Mouse (Mus musculus) limb, embryonic 14.5 days (tissue): ENCODE data around the gene Rela. TPM values are rescaled to one million over a fixed set of nuclear protein-coding genes. Genes with fewer than 3 reads are reported as not detected.
A peak's percentile ranks its signal among the peaks of the same experiment; 100 is the strongest.

ENCODE experiments used
- ATAC-seq: fragments of 200-750 bp; cut with Nextera tagmentation; 2 replicates; pipeline ENCODE4 v1.8.0; 2017; ENCODE audit warnings: low read depth, moderate number of reproducible peaks, moderate TSS enrichment; ENCODE audit not compliant: low FRiP score
- DNase-seq: peaks from one replicate; pipeline ENCODE4 v3.0.0-alpha.2; 2015; ENCODE audit warnings: low spot score
- H3K27ac ChIP-seq: fragments of 300-500 bp; sonication (generic); replicated peaks from 2 replicates; pipeline ENCODE4 v1.5.1; 2014; ENCODE audit warnings: low read depth, mild to moderate bottlenecking, low read length, moderate library complexity, mixed read lengths
- H3K27me3 ChIP-seq: fragments of 300-500 bp; sonication (generic); 2 replicates; pipeline ENCODE4 v1.6.1; 2014; ENCODE audit warnings: low read length, mixed read lengths; ENCODE audit not compliant: control insufficient read depth, insufficient read depth
- H3K36me3 ChIP-seq: fragments of 300-500 bp; sonication (generic); 2 replicates; pipeline ENCODE4 v1.6.1; 2014; ENCODE audit warnings: mild to moderate bottlenecking, low read length, moderate library complexity, mixed read lengths; ENCODE audit not compliant: control insufficient read depth, insufficient read depth
- H3K4me1 ChIP-seq: fragments of 300-500 bp; sonication (generic); 2 replicates; pipeline ENCODE4 v1.6.1; 2014; ENCODE audit warnings: antibody characterized with exemption, low read length, mixed read lengths; ENCODE audit not compliant: control insufficient read depth, insufficient read depth
- H3K4me2 ChIP-seq: fragments of 300-500 bp; sonication (generic); replicated peaks from 2 replicates; pipeline ENCODE4 v1.6.1; 2014; ENCODE audit warnings: low read depth, mild to moderate bottlenecking, low read length, moderate library complexity; ENCODE audit not compliant: severe bottlenecking
- H3K4me3 ChIP-seq: fragments of 300-500 bp; sonication (generic); replicated peaks from 2 replicates; pipeline ENCODE4 v1.5.1; 2014; ENCODE audit warnings: low read length
- H3K9ac ChIP-seq: fragments of 300-500 bp; sonication (generic); 2 replicates; pipeline ENCODE4 v1.6.1; 2014; ENCODE audit warnings: mild to moderate bottlenecking, low read depth, low read length, moderate library complexity; ENCODE audit not compliant: severe bottlenecking
- H3K9me3 ChIP-seq: fragments of 300-500 bp; sonication (generic); 2 replicates; pipeline ENCODE4 v1.6.1; 2016; ENCODE audit warnings: low read length; ENCODE audit not compliant: control insufficient read depth
- POLR2A ChIP-seq: fragments of 200-500 bp; IDR thresholded peaks from 2 replicates; pipeline ENCODE4 v1.8.0; 2012; ENCODE audit warnings: inconsistent platforms, mild to moderate bottlenecking, moderate library complexity, borderline replicate concordance; ENCODE audit not compliant: insufficient read depth, insufficient read length; ENCODE audit errors: extremely low read depth
- WGBS: fragments of 180-500 bp; shearing (Covaris S2); extraction: QIAGEN DNeasy Blood & Tissue Kit; methylation state at CpG from one replicate; pipeline ENCODE4 v1.1.7; 2014; 5-methylcytosine and 5-hydroxymethylcytosine counted together
- polyA plus RNA-seq, 2 experiments: library from polyadenylated mRNA; depleted of rRNA in 1 of 2; stranded (reverse) in 1 of 2; unstranded in 1 of 2; fragments of >200 nt; fragmentation: Nextera tagmentation in 1 of 2; extraction: Ambion mirVana in 1 of 2; gene quantifications; 2 replicates each; pipeline versions ENCODE4 v1.2.1 to v1.2.3; 2012 to 2014

Rela gene
- polyA plus RNA-seq, 2 experiments: 54.8 to 59.8 TPM

- H3K4me3 ChIP-seq: no peak overlapping the region
Measured at GRCm38 (mm10) chr19:5651502-5652274, 14.4 kb downstream of the Rela start.

GRCm38 (mm10) chr19:5652570-5652969 is 15.3 kb downstream of the Rela start:
- WGBS: 83% methylated on average over 6 of the region's 6 CpGs
- peaks cover 22% of the 10 kb centered on the region for H3K4me1 ChIP-seq

More at GRCm38 (mm10) chr19:5651502-5652274, 14.4 kb downstream of the Rela start:
- Histone ChIP-seq H3K4me1 (peaks cover 22% of the 10 kb centered on the region), H3K4me2 (no peak overlapping the region), H3K36me3 (peaks cover 49% of the 10 kb centered on the region), H3K9ac (no peak overlapping the region), H3K9me3 (no peaks in the 10 kb centered on the region), H3K27me3 (peaks cover 18% of the 10 kb centered on the region; the same call in 1 of the 2 replicates), H3K27ac (no peak overlapping the region)
- no peak for TF ChIP-seq POLR2A
- no peak for ATAC-seq
- 62% methylated on average over 12 of the region's 13 CpGs for WGBS
- no peak for DNase-seq

GRCm38 (mm10) chr19:5653969-5654719 is 16.9 kb downstream of the Rela start:
- Histone ChIP-seq H3K36me3 (peaks cover 47% of the 10 kb centered on the region), H3K9me3 (no peaks in the 10 kb centered on the region), H3K27ac (no peak overlapping the region), H3K4me2 (peak overlapping the region; percentile 79), H3K4me1 (peaks cover 14% of the 10 kb centered on the region), H3K4me3 (peak overlapping the region; percentile 42), H3K9ac (peak overlapping the region; percentile 52), H3K27me3 (peaks cover 18% of the 10 kb centered on the region; the same call in 1 of the 2 replicates)
- 8% methylated on average over 55 of the region's 62 CpGs for WGBS
- no peak for TF ChIP-seq POLR2A
- ATAC-seq: peak; percentile 60; the same call in 1 of the 2 replicates
- no peak for DNase-seq

More at GRCm38 (mm10) chr19:5652570-5652969, 15.3 kb downstream of the Rela start:
- Histone ChIP-seq H3K36me3 (peaks cover 43% of the 10 kb centered on the region), H3K27ac (no peak overlapping the region), H3K4me2 (no peak overlapping the region), H3K9me3 (no peaks in the 10 kb centered on the region), H3K9ac (no peak overlapping the region), H3K4me3 (no peak overlapping the region), H3K27me3 (peaks cover 18% of the 10 kb centered on the region; the same call in 1 of the 2 replicates)
- TF ChIP-seq POLR2A: no peak
- DNase-seq: no peak
- ATAC-seq: no peak

- H3K27ac ChIP-seq: no peak overlapping the region
- H3K9ac ChIP-seq: peak overlapping the region; percentile 52
- peaks cover 14% of the 10 kb centered on the region for H3K4me1 ChIP-seq
- no peak for DNase-seq
- H3K36me3 ChIP-seq: peaks cover 47% of the 10 kb centered on the region
- no peak for TF ChIP-seq POLR2A
- H3K4me3 ChIP-seq: peak overlapping the region; percentile 42
- H3K27me3 ChIP-seq: peaks cover 18% of the 10 kb centered on the region; the same call in 1 of the 2 replicates
- H3K4me2 ChIP-seq: peak overlapping the region; percentile 79
- ATAC-seq: no peak; the same call in 1 of the 2 replicates
- H3K9me3 ChIP-seq: no peaks in the 10 kb centered on the region
- WGBS: 10% methylated on average over 43 of the region's 43 CpGs
Measured at GRCm38 (mm10) chr19:5654720-5655298, 17.5 kb downstream of the Rela start.
